Mouse (Mus musculus) intestine, embryonic 16.5 days (tissue): Measurements from ENCODE around the gene Fyn. TPM values are rescaled to one million over a fixed set of nuclear protein-coding genes. Genes with fewer than 3 reads are reported as not detected.
A peak's percentile ranks its signal among the peaks of the same experiment; 100 is the strongest.

ENCODE experiments used
- ATAC-seq: fragments of 200-750 bp; cut with Nextera tagmentation; 2 replicates; pipeline ENCODE4 v1.8.0; 2017; ENCODE audit warnings: moderate TSS enrichment, moderate library complexity
- H3K27ac ChIP-seq: fragments of 300-500 bp; sonication (generic); 2 replicates; pipeline ENCODE4 v1.5.1; 2014; ENCODE audit warnings: mild to moderate bottlenecking, low read length
- H3K27me3 ChIP-seq: fragments of 300-500 bp; sonication (generic); replicated peaks from 2 replicates; pipeline ENCODE4 v1.6.1; 2014; ENCODE audit warnings: low read length, control low read depth, mixed read lengths; ENCODE audit not compliant: control insufficient read depth, insufficient read depth
- H3K36me3 ChIP-seq: fragments of 300-500 bp; sonication (generic); 2 replicates; pipeline ENCODE4 v1.6.1; 2014; ENCODE audit warnings: low read length, control low read depth; ENCODE audit not compliant: control insufficient read depth, insufficient read depth
- H3K4me1 ChIP-seq: fragments of 300-500 bp; sonication (generic); 2 replicates; pipeline ENCODE4 v1.6.1; 2014; ENCODE audit warnings: low read length, control low read depth, mixed read lengths; ENCODE audit not compliant: control insufficient read depth, insufficient read depth
- H3K4me2 ChIP-seq: fragments of 300-500 bp; sonication (generic); 2 replicates; pipeline ENCODE4 v1.6.1; 2014; ENCODE audit warnings: low read depth, low read length, control low read depth
- H3K4me3 ChIP-seq: fragments of 300-500 bp; sonication (generic); 2 replicates; pipeline ENCODE4 v1.5.1; 2014; ENCODE audit warnings: mild to moderate bottlenecking, low read length
- H3K9ac ChIP-seq: fragments of 300-500 bp; sonication (generic); 2 replicates; pipeline ENCODE4 v1.6.1; 2014; ENCODE audit warnings: low read depth, low read length
- H3K9me3 ChIP-seq: fragments of 300-500 bp; sonication (generic); 2 replicates; pipeline ENCODE4 v1.6.1; 2016; ENCODE audit warnings: low read length, control low read depth; ENCODE audit not compliant: control insufficient read depth
- WGBS: fragments of 180-500 bp; shearing (Covaris S2); extraction: QIAGEN DNeasy Blood & Tissue Kit; methylation state at CpG from one replicate; pipeline ENCODE4 v1.1.7; 2014; 5-methylcytosine and 5-hydroxymethylcytosine counted together
- polyA plus RNA-seq: library from polyadenylated mRNA; unstranded; fragments of >200 nt; fragmentation: Nextera tagmentation; extraction: Ambion mirVana; gene quantifications from 2 replicates; pipeline ENCODE4 v1.2.1, GENCODE M21; 2015

Gene Fyn
- polyA plus RNA-seq, 1 experiment from 2014 or later, result 16.1 TPM

DNA sequence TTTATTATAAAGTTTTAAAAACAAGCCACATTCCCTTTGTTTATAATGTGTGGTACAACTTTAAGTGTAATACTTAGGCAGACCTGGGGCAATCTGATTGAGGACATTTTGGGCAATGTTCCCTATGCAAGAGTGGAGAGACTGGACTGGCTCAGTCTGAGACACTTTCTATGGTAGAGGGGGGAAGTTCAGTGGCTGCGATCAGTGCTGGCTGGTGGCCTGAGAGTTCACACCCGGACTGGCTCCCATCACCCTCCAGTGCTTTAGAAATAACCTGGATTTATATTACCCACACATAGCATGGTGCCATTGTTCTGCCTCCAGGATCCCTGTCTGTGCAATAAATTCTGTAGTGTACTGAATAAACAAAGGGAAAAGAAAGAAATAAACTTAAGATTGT lies 243.5 kb downstream of the Fyn start:
- no peak for ATAC-seq
- WGBS, result 43% methylated on average over 2 of the region's 2 CpGs
- H3K4me1 ChIP-seq, result peaks cover 36% of the 10 kb centered on the region
- no peak overlapping the region; the same call in 1 of the 2 replicates for H3K4me3 ChIP-seq
- H3K9me3 ChIP-seq, result no peaks in the 10 kb centered on the region
- H3K27ac ChIP-seq, result peak overlapping the region; percentile 98
- H3K4me2 ChIP-seq, result no peak overlapping the region; the same call in 1 of the 2 replicates
- no peaks in the 10 kb centered on the region for H3K36me3 ChIP-seq
- no peaks in the 10 kb centered on the region for H3K27me3 ChIP-seq
- H3K9ac ChIP-seq, result no peak overlapping the region

DNA sequence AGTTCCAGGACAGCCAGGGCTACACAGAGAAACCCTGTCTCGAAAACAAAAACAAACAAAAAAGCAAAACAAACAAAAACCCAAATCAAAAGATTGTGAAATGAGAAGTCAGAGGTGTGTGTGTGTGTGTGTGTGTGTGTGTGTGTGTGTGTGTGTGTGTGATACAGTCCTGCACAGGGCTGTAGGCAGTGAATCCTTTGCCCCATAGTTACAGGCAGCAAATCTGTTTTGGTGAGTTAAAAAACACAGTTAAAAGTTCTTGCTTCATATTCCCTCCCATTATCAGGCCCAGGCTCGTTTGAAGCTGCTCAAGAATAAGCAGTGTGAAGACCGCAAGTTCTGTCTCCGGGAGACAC lies 244.0 kb downstream of the Fyn start, which contains the start of gene Traf3ip2:
Gene Traf3ip2 (plus strand): TSS at position 302 of the 356 bp plus-strand sequence.
- 17% methylated on average over 4 of the region's 4 CpGs for WGBS
- Histone ChIP-seq H3K9me3 (no peaks in the 10 kb centered on the region), H3K4me1 (peaks cover 36% of the 10 kb centered on the region), H3K9ac (peak within 1 kb of the TSS; percentile 78), H3K4me3 (peak within 1 kb of the TSS; percentile 53), H3K4me2 (peak within 1 kb of the TSS; percentile 56), H3K36me3 (no peaks in the 10 kb centered on the region), H3K27me3 (no peaks in the 10 kb centered on the region), H3K27ac (peak within 1 kb of the TSS; percentile 98)
- no peak for ATAC-seq

DNA sequence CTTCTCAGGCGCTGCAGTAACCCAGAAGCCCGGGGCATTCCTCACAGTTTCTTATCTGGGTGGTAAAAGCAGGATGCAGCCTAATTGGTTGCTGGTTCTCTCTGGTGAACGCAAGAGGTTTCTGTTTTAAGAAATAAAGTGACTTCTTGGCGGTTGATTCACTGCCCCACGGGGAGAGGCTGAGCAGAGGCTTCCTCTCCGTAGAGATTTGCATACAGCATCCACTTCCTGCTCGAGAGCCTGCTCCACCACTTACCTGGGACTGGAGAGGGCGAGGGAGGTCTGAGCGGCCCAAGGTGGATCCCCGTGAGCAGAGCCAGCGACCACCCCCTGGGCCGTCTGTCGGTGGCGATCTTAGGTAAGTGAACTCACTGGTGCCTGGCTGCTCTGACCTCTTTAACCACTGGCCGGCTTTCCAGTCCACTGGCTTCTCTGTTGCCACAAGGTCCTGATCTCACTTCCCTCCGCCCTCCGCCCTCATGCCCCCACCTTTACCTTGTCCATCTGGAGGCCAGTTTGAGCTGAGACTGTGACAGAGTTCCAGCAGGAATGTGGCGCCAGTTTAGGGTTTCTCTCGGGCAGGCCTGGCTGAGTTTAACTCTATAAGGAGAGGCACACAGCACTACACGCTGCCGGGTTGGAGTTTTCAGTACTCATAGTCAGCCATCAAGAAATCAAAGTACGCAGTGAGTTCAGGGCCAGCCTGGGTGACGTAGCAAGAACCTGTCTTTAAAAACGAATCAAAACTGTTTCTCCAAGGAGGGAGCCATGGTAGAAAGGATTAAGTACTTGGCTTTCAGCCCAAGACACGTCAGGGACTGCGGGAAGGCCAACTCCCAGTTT lies 244.6 kb downstream of the Fyn start:
- H3K9me3 ChIP-seq, result no peaks in the 10 kb centered on the region
- 5% methylated on average over 26 of the region's 26 CpGs for WGBS
- H3K27ac ChIP-seq, result peak overlapping the region; percentile 98
- H3K9ac ChIP-seq, result peak overlapping the region; percentile 78
- H3K4me1 ChIP-seq, result peaks cover 37% of the 10 kb centered on the region
- H3K27me3 ChIP-seq, result no peaks in the 10 kb centered on the region
- H3K36me3 ChIP-seq, result no peaks in the 10 kb centered on the region
- H3K4me3 ChIP-seq, result peak overlapping the region; percentile 53
- peak; percentile 91 for ATAC-seq
- H3K4me2 ChIP-seq, result peak overlapping the region; percentile 56

GRCm38 (mm10) chr10:39613973-39614372 lies 245.3 kb downstream of the Fyn start:
- Histone ChIP-seq H3K9me3 (no peaks in the 10 kb centered on the region), H3K4me2 (peak overlapping the region; percentile 56), H3K36me3 (no peaks in the 10 kb centered on the region), H3K4me3 (peak overlapping the region; percentile 53), H3K4me1 (peaks cover 41% of the 10 kb centered on the region), H3K27me3 (no peaks in the 10 kb centered on the region), H3K27ac (peak overlapping the region; percentile 98), H3K9ac (peak overlapping the region; percentile 78)
- 10% methylated on average over 2 of the region's 2 CpGs for WGBS
- ATAC-seq, result no peak

DNA sequence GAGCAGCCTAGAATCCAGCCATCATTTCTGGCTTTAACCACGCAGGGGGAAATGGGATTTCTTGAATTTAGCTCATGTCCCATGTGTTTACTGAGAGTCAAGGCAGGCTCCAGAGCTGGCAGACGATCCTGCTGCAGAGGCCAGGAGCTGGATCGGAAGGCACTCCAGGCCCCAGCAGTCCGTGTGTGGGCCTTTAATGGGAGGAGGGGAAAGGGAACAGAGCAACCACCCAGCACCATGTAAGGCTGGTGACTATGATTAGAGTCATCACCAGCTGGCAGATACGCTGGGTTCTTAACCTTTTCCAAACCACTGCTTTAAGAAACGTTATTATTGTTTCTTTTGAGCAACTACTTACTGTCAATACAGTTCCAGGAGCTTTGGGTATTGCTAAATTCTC lies 246.0 kb downstream of the Fyn start:
- H3K4me3 ChIP-seq, result peak overlapping the region; percentile 53
- peaks cover 41% of the 10 kb centered on the region for H3K4me1 ChIP-seq
- H3K27me3 ChIP-seq, result no peaks in the 10 kb centered on the region
- peak overlapping the region; percentile 56 for H3K4me2 ChIP-seq
- H3K9ac ChIP-seq, result peak overlapping the region; percentile 78
- no peaks in the 10 kb centered on the region for H3K9me3 ChIP-seq
- peak; percentile 58 for ATAC-seq
- H3K27ac ChIP-seq, result peak overlapping the region; percentile 98
- 13% methylated on average over 6 of the region's 6 CpGs for WGBS
- no peaks in the 10 kb centered on the region for H3K36me3 ChIP-seq

Other genes starting within 250 kb of the Fyn start
- 4.6 and 5.3 TPM in 2 replicates for gene Fam229b, start 234.9 kb upstream of the Fyn start, polyA plus RNA-seq
- gene Tube1, start 234.9 kb upstream of the Fyn start, polyA plus RNA-seq, result 9.7 and 11.7 TPM in 2 replicates
- 0.16 and 0.20 TPM in 2 replicates for gene Ccn6, start 205.1 kb upstream of the Fyn start, polyA plus RNA-seq
- 28.0 and 33.4 TPM in 2 replicates for gene Traf3ip2, start 244.1 kb downstream of the Fyn start, polyA plus RNA-seq